Mouse (Mus musculus) C2C12 (cell line): ENCODE results near the gene Hsp90b1. TPM values are rescaled to one million over a fixed set of nuclear protein-coding genes. Genes with fewer than 3 reads are reported as not detected.

ENCODE experiments used
- H3K27me3 ChIP-seq: one replicate; pipeline ENCODE4 v1.6.1; 2011; ENCODE audit not compliant: control insufficient read depth, insufficient read depth, insufficient read length
- H3K36me3 ChIP-seq: one replicate; pipeline ENCODE4 v1.6.1; 2011; ENCODE audit not compliant: control insufficient read depth, insufficient read depth
- H3K4me3 ChIP-seq: one replicate; pipeline ENCODE4 v1.5.1; 2011; ENCODE audit warnings: mild to moderate bottlenecking, control low read depth; ENCODE audit not compliant: poor library complexity, insufficient read depth, severe bottlenecking
- H3K79me2 ChIP-seq: one replicate; pipeline ENCODE4 v1.6.1; 2011; ENCODE audit not compliant: control insufficient read depth, insufficient read depth
- H3K79me3 ChIP-seq: one replicate; pipeline ENCODE4 v1.6.1; 2011; ENCODE audit warnings: low read depth, control low read depth
- H3ac ChIP-seq: one replicate; pipeline ENCODE3; 2011; ENCODE audit warnings: low read depth; ENCODE audit not compliant: control insufficient read depth, insufficient read length
- CEBPB ChIP-seq: IDR thresholded peaks from one replicate; pipeline ENCODE4 v1.6.1; 2011; ENCODE audit warnings: low read depth, mild to moderate bottlenecking, control low read depth, moderate library complexity
- CTCF ChIP-seq: IDR thresholded peaks from one replicate; pipeline ENCODE4 v1.5.1; 2011; ENCODE audit not compliant: control insufficient read depth, insufficient read depth, insufficient read length
- FOSL1 ChIP-seq: IDR thresholded peaks from one replicate; pipeline ENCODE4 v1.8.0; 2011; ENCODE audit warnings: mild to moderate bottlenecking, low read length; ENCODE audit not compliant: poor library complexity, insufficient read depth, severe bottlenecking
- MAX ChIP-seq: IDR thresholded peaks from one replicate; pipeline ENCODE4 v1.6.1; 2011; ENCODE audit warnings: mild to moderate bottlenecking, control low read depth
- MYOD1 ChIP-seq: IDR thresholded peaks from one replicate; pipeline ENCODE4 v1.6.1; 2011; ENCODE audit warnings: low read depth; ENCODE audit not compliant: control insufficient read depth, insufficient read length
- MYOG ChIP-seq: IDR thresholded peaks from one replicate; pipeline ENCODE4 v1.6.1; 2011; ENCODE audit not compliant: control insufficient read depth, insufficient read length; ENCODE audit errors: extremely low read depth
- USF1 ChIP-seq: IDR thresholded peaks from one replicate; pipeline ENCODE4 v1.6.1; 2011; ENCODE audit warnings: low read depth, mild to moderate bottlenecking, control low read depth, moderate library complexity
- polyA plus RNA-seq: library from polyadenylated mRNA; unstranded; fragments of >200 nt; fragmentation: generic; extraction: Trizol; gene quantifications from one replicate; pipeline ENCODE4 v1.2.1, GENCODE M21; 2012; ENCODE audit warnings: missing spikeins

Gene Hsp90b1
- polyA plus RNA-seq, 1 experiment: 218 TPM

GRCm38 (mm10) chr10:86704589-86705191 is 619 bp downstream of the Hsp90b1 start:
- Histone ChIP-seq H3K36me3 (peaks cover 48% of the 10 kb centered on the region), H3K4me3 (peak overlapping the region; percentile 89), H3K79me3 (peaks cover 52% of the 10 kb centered on the region), H3ac (peak overlapping the region; percentile 84), H3K79me2 (peaks cover 56% of the 10 kb centered on the region), H3K27me3 (no peaks in the 10 kb centered on the region)
- TF ChIP-seq USF1 (peak; percentile 48), MYOD1 (no peak), MAX (peak; percentile 29)

- H3K4me3 ChIP-seq: peak overlapping the region; percentile 89
- no peak for TF ChIP-seq CEBPB
- TF ChIP-seq CTCF: no peak
- TF ChIP-seq MYOG: no peak
- no peak for TF ChIP-seq USF1
- TF ChIP-seq MYOD1: no peak
- H3K36me3 ChIP-seq: peaks cover 54% of the 10 kb centered on the region
- H3K27me3 ChIP-seq: no peaks in the 10 kb centered on the region
- H3ac ChIP-seq: peak overlapping the region; percentile 84
- peaks cover 58% of the 10 kb centered on the region for H3K79me3 ChIP-seq
- H3K79me2 ChIP-seq: peaks cover 62% of the 10 kb centered on the region
These were observed 1.2 kb downstream of the Hsp90b1 start for GRCm38 (mm10) chr10:86704141-86704540.

GRCm38 (mm10) chr10:86703375-86703774 is 1.9 kb downstream of the Hsp90b1 start:
- peaks cover 70% of the 10 kb centered on the region for H3K79me2 ChIP-seq
- H3K36me3 ChIP-seq: peaks cover 62% of the 10 kb centered on the region
- H3K27me3 ChIP-seq: no peaks in the 10 kb centered on the region
- TF ChIP-seq USF1: no peak
- no peak for TF ChIP-seq MYOD1
- TF ChIP-seq FOSL1: no peak
- no peak for TF ChIP-seq CTCF
- no peak for TF ChIP-seq MAX
- no peak for TF ChIP-seq CEBPB
- no peak for TF ChIP-seq MYOG
- H3K79me3 ChIP-seq: peaks cover 62% of the 10 kb centered on the region
- peak overlapping the region; percentile 33 for H3ac ChIP-seq
- H3K4me3 ChIP-seq: peak overlapping the region; percentile 89

GRCm38 (mm10) chr10:86702312-86702920 is 2.9 kb downstream of the Hsp90b1 start:
- TF ChIP-seq CTCF (no peak), MYOD1 (no peak), FOSL1 (no peak), MAX (no peak), USF1 (no peak), CEBPB (no peak), MYOG (no peak)
- Histone ChIP-seq H3K79me3 (peaks cover 65% of the 10 kb centered on the region), H3K4me3 (no peak overlapping the region), H3K79me2 (peaks cover 77% of the 10 kb centered on the region), H3K36me3 (peaks cover 71% of the 10 kb centered on the region), H3K27me3 (no peaks in the 10 kb centered on the region), H3ac (no peak overlapping the region)

GRCm38 (mm10) chr10:86700973-86701372 is 4.3 kb downstream of the Hsp90b1 start:
- H3ac ChIP-seq: no peak overlapping the region
- H3K4me3 ChIP-seq: no peak overlapping the region
- peaks cover 82% of the 10 kb centered on the region for H3K36me3 ChIP-seq
- peaks cover 66% of the 10 kb centered on the region for H3K79me3 ChIP-seq
- no peaks in the 10 kb centered on the region for H3K27me3 ChIP-seq
- H3K79me2 ChIP-seq: peaks cover 79% of the 10 kb centered on the region
- TF ChIP-seq MAX: no peak
- no peak for TF ChIP-seq FOSL1
- TF ChIP-seq CTCF: no peak
- TF ChIP-seq MYOD1: no peak
- TF ChIP-seq CEBPB: no peak
- no peak for TF ChIP-seq MYOG
- TF ChIP-seq USF1: no peak
